Mouse (Mus musculus) midbrain, embryonic 16.5 days (tissue): Measurements from ENCODE around the gene Gramd1b. TPM values are rescaled to one million over a fixed set of nuclear protein-coding genes. Genes with fewer than 3 reads are reported as not detected.
A peak's percentile ranks its signal among the peaks of the same experiment; 100 is the strongest.

ENCODE experiments used
- ATAC-seq: fragments of 200-750 bp; cut with Nextera tagmentation; 2 replicates; pipeline ENCODE4 v1.8.0; 2017; ENCODE audit warnings: moderate TSS enrichment
- H3K27ac ChIP-seq: fragments of 300-500 bp; sonication (generic); 2 replicates; pipeline ENCODE4 v1.5.1; 2014; ENCODE audit warnings: mild to moderate bottlenecking, low read length, mixed read lengths
- H3K27me3 ChIP-seq: fragments of 300-500 bp; sonication (generic); 2 replicates; pipeline ENCODE4 v1.6.1; 2014; ENCODE audit warnings: low read depth, low read length, mixed read lengths; ENCODE audit not compliant: control insufficient read depth, insufficient read depth
- H3K36me3 ChIP-seq: fragments of 300-500 bp; sonication (generic); 2 replicates; pipeline ENCODE4 v1.6.1; 2014; ENCODE audit warnings: mild to moderate bottlenecking, low read length, moderate library complexity, mixed read lengths; ENCODE audit not compliant: control insufficient read depth, insufficient read depth
- H3K4me1 ChIP-seq: fragments of 300-500 bp; sonication (generic); 2 replicates; pipeline ENCODE4 v1.6.1; 2014; ENCODE audit warnings: mild to moderate bottlenecking, low read length, mixed read lengths; ENCODE audit not compliant: control insufficient read depth, insufficient read depth
- H3K4me2 ChIP-seq: fragments of 300-500 bp; sonication (generic); 2 replicates; pipeline ENCODE4 v1.6.1; 2014; ENCODE audit warnings: mild to moderate bottlenecking, low read length, mixed read lengths
- H3K4me3 ChIP-seq: fragments of 300-500 bp; sonication (generic); 2 replicates; pipeline ENCODE4 v1.5.1; 2014; ENCODE audit warnings: low read depth, mild to moderate bottlenecking, low read length, moderate library complexity, mixed read lengths
- H3K9ac ChIP-seq: fragments of 300-500 bp; sonication (generic); 2 replicates; pipeline ENCODE4 v1.6.1; 2014; ENCODE audit warnings: low read depth, low read length, mixed read lengths
- H3K9me3 ChIP-seq: fragments of 300-500 bp; sonication (generic); replicated peaks from 2 replicates; pipeline ENCODE4 v1.6.1; 2014; ENCODE audit warnings: mild to moderate bottlenecking, low read length, mixed read lengths; ENCODE audit not compliant: control insufficient read depth, poor library complexity, severe bottlenecking
- WGBS: fragments of 180-500 bp; shearing (Covaris S2); extraction: QIAGEN DNeasy Blood & Tissue Kit; methylation state at CpG from one replicate; pipeline ENCODE4 v1.1.7; 2014; 5-methylcytosine and 5-hydroxymethylcytosine counted together
- polyA plus RNA-seq: library from polyadenylated mRNA; unstranded; fragments of >200 nt; fragmentation: Nextera tagmentation; extraction: Ambion mirVana; gene quantifications from 2 replicates; pipeline ENCODE4 v1.2.1, GENCODE M21; 2015

Gene Gramd1b
- polyA plus RNA-seq, 1 experiment from 2014 or later, result 20.3 TPM

DNA sequence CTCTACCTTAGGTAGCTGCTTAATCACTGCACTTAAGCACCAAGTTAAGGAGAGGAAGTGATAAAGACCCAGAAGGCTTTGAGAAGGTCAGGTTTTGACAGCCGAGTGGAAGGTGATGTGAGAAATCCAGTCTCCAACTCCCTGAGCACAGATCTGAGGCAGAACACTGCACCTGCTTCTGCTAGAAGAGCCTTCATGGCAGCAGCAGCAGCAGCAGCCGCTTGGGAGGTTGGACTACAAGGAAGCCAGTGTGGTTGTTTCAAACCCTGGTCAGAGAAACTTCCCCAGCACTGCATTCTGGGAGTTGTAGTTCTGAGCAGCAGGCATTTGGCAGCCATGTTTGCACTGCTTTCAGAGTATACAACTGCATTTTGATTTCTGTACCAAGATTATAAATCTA is 134.1 kb downstream of the Gramd1b start:
- Histone ChIP-seq H3K27me3 (no peaks in the 10 kb centered on the region), H3K4me3 (peak overlapping the region; percentile 25), H3K4me2 (peak overlapping the region; percentile 53), H3K36me3 (no peaks in the 10 kb centered on the region), H3K9me3 (no peaks in the 10 kb centered on the region), H3K27ac (peak overlapping the region; percentile 82), H3K4me1 (peaks cover 15% of the 10 kb centered on the region), H3K9ac (peak overlapping the region; percentile 52)
- ATAC-seq, result peak; percentile 80
- WGBS, result 19% methylated on average over 2 of the region's 2 CpGs

DNA sequence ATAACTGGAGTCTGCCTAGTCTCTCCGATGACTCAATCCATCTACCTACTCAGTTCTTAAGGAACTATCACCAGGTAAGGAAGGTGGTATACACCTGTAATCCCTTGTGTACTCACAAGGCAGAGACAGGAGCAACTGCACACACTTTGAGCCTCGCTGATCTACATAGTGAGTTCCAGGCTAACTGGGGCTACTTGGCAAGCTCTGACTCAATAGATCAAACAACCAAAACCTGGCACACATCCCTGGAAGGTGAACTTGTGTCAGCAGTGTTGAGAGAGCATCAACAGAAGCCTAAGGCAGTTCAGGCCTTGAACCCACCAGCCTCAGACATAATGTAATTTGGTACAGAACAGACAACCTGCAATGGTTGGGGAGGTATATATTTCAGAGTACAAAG is 135.0 kb downstream of the Gramd1b start:
- no peaks in the 10 kb centered on the region for H3K27me3 ChIP-seq
- H3K4me3 ChIP-seq, result no peak overlapping the region
- H3K27ac ChIP-seq, result no peak overlapping the region
- H3K9me3 ChIP-seq, result no peaks in the 10 kb centered on the region
- H3K4me2 ChIP-seq, result no peak overlapping the region
- H3K9ac ChIP-seq, result no peak overlapping the region
- H3K4me1 ChIP-seq, result peaks cover 22% of the 10 kb centered on the region
- no peaks in the 10 kb centered on the region for H3K36me3 ChIP-seq
- WGBS, result 90% methylated on average over 2 of the region's 2 CpGs
- ATAC-seq, result no peak

GRCm38 (mm10) chr9:40391852-40392695 is 139.1 kb downstream of the Gramd1b start:
- H3K27me3 ChIP-seq, result no peaks in the 10 kb centered on the region

GRCm38 (mm10) chr9:40391359-40391758 is 139.8 kb downstream of the Gramd1b start:
- H3K36me3 ChIP-seq, result no peaks in the 10 kb centered on the region
- H3K9ac ChIP-seq, result peak overlapping the region; percentile 66; the same call in 1 of the 2 replicates
- H3K27me3 ChIP-seq, result no peaks in the 10 kb centered on the region
- H3K4me1 ChIP-seq, result peaks cover 25% of the 10 kb centered on the region
- ATAC-seq, result peak; percentile 14; the same call in 1 of the 2 replicates
- no peaks in the 10 kb centered on the region for H3K9me3 ChIP-seq
- no peak overlapping the region for H3K4me3 ChIP-seq
- H3K4me2 ChIP-seq, result peak overlapping the region; percentile 52
- 63% methylated on average over 17 of the region's 17 CpGs for WGBS
- peak overlapping the region; percentile 89; the same call in 1 of the 2 replicates for H3K27ac ChIP-seq

More at GRCm38 (mm10) chr9:40391852-40392695, 139.1 kb downstream of the Gramd1b start:
- Histone ChIP-seq H3K27ac (peak overlapping the region; percentile 89), H3K9me3 (no peaks in the 10 kb centered on the region), H3K36me3 (no peaks in the 10 kb centered on the region), H3K4me3 (peak overlapping the region; percentile 23), H3K9ac (peak overlapping the region; percentile 66), H3K4me2 (peak overlapping the region; percentile 52), H3K4me1 (peaks cover 29% of the 10 kb centered on the region)
- 14% methylated on average over 20 of the region's 20 CpGs for WGBS
- ATAC-seq, result peak; percentile 88

- no peak overlapping the region for H3K27ac ChIP-seq
- H3K4me1 ChIP-seq, result peaks cover 25% of the 10 kb centered on the region
- H3K4me2 ChIP-seq, result peak overlapping the region; percentile 52; the same call in 1 of the 2 replicates
- WGBS, result 27% methylated on average over 8 of the region's 8 CpGs
- ATAC-seq, result peak; percentile 43
- H3K36me3 ChIP-seq, result no peaks in the 10 kb centered on the region
- H3K9me3 ChIP-seq, result no peaks in the 10 kb centered on the region
- no peaks in the 10 kb centered on the region for H3K27me3 ChIP-seq
- H3K4me3 ChIP-seq, result no peak overlapping the region
- no peak overlapping the region; the same call in 1 of the 2 replicates for H3K9ac ChIP-seq
These were observed 140.3 kb downstream of the Gramd1b start for GRCm38 (mm10) chr9:40390904-40391303.

- Histone ChIP-seq H3K9me3 (no peaks in the 10 kb centered on the region), H3K4me2 (no peak overlapping the region), H3K9ac (no peak overlapping the region), H3K4me1 (peaks cover 25% of the 10 kb centered on the region), H3K27ac (no peak overlapping the region), H3K36me3 (no peaks in the 10 kb centered on the region), H3K4me3 (no peak overlapping the region), H3K27me3 (no peaks in the 10 kb centered on the region)
- 90% methylated on average over 8 of the region's 8 CpGs for WGBS
- no peak for ATAC-seq
These were observed 140.8 kb downstream of the Gramd1b start for GRCm38 (mm10) chr9:40390396-40390760.

DNA sequence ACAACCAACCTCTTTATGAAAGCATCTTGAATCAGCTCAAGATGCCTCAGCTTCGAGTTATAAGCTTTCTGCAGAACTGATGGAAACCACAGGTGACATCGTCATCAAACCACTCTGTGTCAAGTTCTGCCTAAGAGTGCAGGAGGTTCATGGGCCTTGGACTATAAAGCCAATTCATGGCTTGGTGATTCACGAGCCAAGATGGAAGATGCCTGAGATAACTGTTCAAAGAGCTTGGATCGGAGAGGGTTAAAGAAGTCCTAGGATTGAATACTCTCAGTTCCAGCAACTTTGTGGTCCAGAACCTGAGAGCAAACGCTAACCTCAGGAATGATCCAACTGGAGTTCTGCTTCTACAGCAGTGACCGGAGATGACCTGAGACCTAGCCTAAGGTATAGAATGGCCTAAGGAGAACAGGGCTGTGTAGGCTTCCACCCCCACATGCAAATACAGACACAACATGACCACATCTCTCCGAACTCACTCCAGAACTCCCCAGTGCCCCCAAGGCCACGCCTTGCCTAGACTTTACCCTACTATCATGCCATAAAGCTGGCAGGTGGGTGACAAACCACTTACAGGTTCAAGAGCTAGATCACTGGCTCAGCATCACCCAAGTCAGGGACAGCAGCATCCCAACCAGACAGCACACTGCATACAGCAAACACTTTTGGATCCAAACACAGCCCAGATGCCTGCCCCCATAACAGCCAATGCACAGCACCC is 141.4 kb downstream of the Gramd1b start:
- Histone ChIP-seq H3K36me3 (no peaks in the 10 kb centered on the region), H3K27ac (no peak overlapping the region), H3K9ac (no peak overlapping the region), H3K9me3 (no peaks in the 10 kb centered on the region), H3K27me3 (no peaks in the 10 kb centered on the region), H3K4me1 (peaks cover 25% of the 10 kb centered on the region), H3K4me2 (no peak overlapping the region), H3K4me3 (no peak overlapping the region)
- no peak for ATAC-seq
- WGBS, result 94% methylated on average over 8 of the region's 8 CpGs

DNA sequence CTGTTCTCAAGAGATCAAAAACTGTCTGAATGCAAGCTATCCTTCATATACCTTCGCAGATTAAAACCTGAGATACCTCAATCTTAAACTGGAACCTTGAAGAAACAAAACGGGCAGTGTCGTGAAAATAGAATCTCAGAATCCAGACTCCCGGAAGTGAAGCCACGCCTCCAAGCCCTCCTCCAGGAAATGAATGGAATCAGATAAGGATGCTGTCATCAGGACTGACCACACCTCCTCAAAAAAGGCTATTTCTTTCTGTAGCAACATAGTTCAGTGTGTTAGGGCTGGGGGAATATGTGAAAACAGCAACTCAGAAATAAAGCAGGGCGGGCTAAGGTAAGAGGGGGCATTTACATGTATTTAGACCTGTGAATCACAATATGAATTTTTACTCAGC is 142.0 kb downstream of the Gramd1b start:
- WGBS, result 83% methylated on average over 6 of the region's 6 CpGs
- Histone ChIP-seq H3K9me3 (no peaks in the 10 kb centered on the region), H3K27me3 (no peaks in the 10 kb centered on the region), H3K27ac (no peak overlapping the region), H3K4me3 (no peak overlapping the region), H3K9ac (no peak overlapping the region), H3K4me1 (peaks cover 25% of the 10 kb centered on the region), H3K4me2 (no peak overlapping the region), H3K36me3 (no peaks in the 10 kb centered on the region)
- ATAC-seq, result no peak

DNA sequence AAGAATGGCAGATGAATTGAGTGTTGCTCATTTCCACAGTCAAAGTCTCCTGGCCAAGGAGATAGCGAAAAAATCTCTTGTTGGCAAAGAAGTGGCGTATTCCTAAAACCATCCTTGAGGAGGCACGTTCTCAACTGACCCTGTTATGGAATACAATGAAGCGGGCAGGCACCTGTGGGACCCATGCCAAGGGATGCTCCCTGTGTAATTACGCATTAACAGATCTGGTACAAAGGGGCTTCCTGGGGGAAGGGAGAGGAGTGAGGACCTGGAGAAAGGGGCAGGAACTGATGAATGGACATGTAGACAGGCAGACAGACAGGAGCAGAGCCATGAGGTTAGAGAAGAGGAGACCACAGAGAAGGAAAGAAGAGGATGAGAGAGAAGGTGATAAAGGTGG is 146.4 kb downstream of the Gramd1b start:
- no peaks in the 10 kb centered on the region for H3K9me3 ChIP-seq
- no peak overlapping the region for H3K4me2 ChIP-seq
- no peaks in the 10 kb centered on the region for H3K27me3 ChIP-seq
- H3K4me3 ChIP-seq, result no peak overlapping the region
- H3K9ac ChIP-seq, result no peak overlapping the region
- no peak for ATAC-seq
- 89% methylated on average over 5 of the region's 5 CpGs for WGBS
- peaks cover 9% of the 10 kb centered on the region for H3K4me1 ChIP-seq
- H3K27ac ChIP-seq, result no peak overlapping the region
- H3K36me3 ChIP-seq, result no peaks in the 10 kb centered on the region
